Mouse (Mus musculus): Measurements from ENCODE around the gene Irf2. TPM values are rescaled to one million over a fixed set of nuclear protein-coding genes. Genes with fewer than 3 reads are reported as not detected.

Gene Irf2
- total RNA-seq (2021), result 10 to 100 TPM; 54.6 to 62.0 TPM
- long read RNA-seq, experiment 1, transcript Irf2-201 (9 exons, 2,497 nt), result major isoform, 9 of 21 reads
- long read RNA-seq, experiment 1, partial matches to known transcripts, result 1 of 21 reads
- long read RNA-seq, experiment 1, other reads (novel, unspliced or antisense), result 10 of 21 reads
- long read RNA-seq, experiment 2, transcript Irf2-201 (9 exons, 2,497 nt), result major isoform, 7 of 14 reads
- long read RNA-seq, experiment 2, partial matches to known transcripts, result 1 of 14 reads
- long read RNA-seq, experiment 2, other reads (novel, unspliced or antisense), result 6 of 14 reads

DNA sequence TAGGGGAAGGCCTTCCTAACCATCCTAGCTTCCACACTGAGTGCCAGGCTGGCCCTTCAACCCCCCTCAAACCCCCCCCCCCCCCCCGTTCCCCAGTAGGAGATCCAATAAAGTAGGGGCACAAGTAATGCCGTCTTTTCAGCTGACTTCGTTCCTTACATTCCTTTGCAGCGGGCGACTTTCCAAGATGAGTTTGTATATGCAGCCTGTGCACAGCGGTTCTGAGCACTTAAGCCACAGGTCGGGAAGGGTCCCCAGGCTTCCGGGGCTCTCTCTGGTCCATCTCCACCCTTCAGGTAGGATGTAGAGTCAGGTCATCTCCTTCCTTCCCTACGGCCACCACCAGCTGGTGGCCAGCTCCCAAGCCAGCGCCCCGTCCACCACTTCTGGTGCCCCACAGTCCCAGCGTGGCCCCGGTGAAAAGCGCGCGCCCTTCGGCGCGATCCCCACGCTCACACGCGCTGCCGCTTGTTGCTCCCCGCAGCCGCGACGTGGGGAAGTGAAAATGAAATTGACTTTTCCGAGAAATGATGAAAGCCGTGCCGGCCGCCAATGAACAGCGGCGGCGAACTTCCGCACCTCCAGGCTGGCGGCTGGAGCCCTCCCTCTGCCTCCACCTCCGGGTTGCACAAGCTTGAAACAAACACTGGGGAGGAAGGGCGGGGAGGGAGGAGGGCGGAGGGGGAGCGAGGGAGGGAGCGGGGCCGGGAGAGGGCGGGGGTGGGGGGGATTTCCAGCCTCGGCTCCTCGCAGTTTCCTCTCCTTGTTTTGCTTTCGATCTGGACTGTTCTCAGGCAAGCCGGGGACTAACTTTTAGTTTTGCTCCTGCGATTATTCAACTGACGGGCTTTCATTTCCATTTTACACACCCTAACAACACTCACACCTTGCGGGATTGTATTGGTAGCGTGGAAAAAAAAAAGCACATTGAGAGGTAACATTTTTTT, at the start of gene Irf2:
TSS of gene Irf2 (plus strand) at position 730 of the 947 bp plus-strand sequence.
- peak; percentile 20 for TF ChIP-seq CTCF (conservative IDR thresholded peaks at IDR 0.05)
- peak within 1 kb of the TSS; percentile 78 for H3K4me3 ChIP-seq
- DNase-seq (ENCODE audit: low spot score in 2 of 2), result peak; percentile 72 to 73

DNA sequence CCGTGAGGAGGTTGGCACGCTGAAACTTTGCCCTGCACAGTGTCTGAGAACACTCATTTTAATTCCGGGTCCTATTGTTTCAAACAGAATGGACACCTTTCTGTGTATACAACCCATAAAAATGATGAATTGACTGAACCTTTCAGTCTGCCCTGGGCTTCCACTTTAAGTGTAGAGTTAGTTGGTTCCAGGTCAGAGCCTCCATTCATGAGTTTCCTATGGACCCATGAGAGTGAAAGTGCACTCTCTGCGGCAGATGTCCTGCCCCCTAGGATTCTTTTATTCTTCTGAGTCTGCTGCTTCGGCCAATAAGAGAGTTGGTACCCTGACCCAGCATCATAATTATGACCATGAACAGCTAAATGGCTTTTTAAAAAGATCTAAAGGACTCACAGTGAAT, 49.4 kb upstream of the Irf2 start:
- Histone ChIP-seq H3K4me3 (no peak overlapping the region), H3K27ac (no peak overlapping the region)
- no peak for DNase-seq (ENCODE audit: low spot score in 2 of 2)
- no peak for TF ChIP-seq CTCF (conservative IDR thresholded peaks at IDR 0.05)

More for the DNA sequence above, at the start of gene Irf2:
- H3K27ac ChIP-seq, result peak within 1 kb of the TSS; percentile 98

DNA sequence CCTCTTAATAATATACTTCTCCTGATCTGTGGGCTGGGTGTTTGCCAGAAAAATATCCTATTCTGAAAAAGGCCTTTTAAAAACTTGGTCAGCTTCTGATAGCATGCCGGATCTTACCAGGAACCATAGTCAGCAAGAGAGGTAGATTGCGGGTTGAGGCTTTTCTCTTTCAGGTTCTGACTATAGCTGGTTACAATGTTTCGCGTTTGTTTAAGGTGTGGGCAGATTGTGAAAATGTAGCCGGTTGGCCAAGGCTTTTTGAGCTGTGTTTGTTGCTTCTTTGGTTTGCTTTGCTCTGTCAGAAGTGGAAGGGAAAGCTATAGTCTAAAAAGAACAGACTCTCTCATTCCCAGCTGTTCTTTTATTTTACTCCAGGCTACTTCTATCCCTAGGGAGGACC, 49.0 kb upstream of the Irf2 start:
- Histone ChIP-seq H3K27ac (no peak overlapping the region), H3K4me3 (no peak overlapping the region)
- no peak for DNase-seq (ENCODE audit: low spot score in 2 of 2)
- no peak for TF ChIP-seq CTCF (conservative IDR thresholded peaks at IDR 0.05)

DNA sequence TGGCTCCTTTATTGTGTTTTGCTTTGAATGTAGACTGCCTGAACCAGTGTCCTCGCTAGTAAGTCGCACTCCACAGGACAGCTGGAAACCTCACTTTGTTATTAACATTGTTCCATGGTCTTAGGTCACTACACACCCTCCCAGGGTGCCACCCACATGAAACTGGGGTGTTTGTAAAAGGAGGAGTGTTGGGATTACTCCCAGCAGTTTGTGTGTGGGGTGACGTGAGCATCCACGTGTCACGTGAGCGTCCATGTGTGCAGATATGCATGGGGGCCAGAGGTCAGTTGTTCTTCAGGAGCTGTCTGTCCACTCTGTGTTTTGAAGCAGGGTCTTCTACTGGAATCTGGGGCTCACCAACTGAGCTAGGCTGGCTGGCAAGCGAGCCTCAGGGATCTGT, 48.2 kb upstream of the Irf2 start:
- DNase-seq (ENCODE audit: low spot score in 2 of 2), result no peak
- Histone ChIP-seq H3K27ac (no peak overlapping the region), H3K4me3 (no peak overlapping the region)
- no peak for TF ChIP-seq CTCF (conservative IDR thresholded peaks at IDR 0.05)

DNA sequence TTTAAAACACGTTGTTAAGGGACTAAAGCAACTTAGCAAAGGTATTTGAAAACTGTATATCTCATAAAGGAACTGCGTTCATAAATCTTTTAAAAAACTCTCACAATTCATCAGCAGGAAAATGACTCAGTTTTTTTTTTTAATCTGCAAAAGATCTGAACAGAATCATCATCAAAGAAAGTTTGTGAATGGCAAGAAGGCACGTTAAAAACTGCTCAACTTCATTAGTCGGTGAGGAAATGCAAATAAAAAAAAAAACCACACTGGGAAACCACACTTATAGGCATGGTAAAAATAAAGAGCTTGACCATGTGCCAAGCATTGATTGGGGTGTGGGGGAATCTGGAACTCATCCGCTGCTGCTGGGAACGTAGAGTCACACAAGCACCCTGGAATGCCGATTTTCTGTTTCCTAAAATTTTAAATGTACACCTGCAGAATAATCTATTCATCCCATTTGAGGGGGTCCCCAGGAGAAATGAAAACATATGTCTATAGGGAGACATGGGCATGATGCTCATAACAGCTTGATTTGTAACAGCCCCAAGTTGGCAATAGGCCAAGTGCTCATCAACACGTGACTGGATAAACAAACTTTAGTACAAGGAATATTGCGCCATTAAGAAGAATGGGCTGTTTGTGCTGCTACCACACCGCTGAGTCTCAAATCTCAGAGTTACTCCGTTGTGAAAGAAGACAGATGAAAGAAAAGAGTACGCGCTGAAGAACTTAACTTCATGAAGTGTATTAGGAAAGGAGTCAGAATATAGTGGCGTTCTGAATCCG, 43.1 kb upstream of the Irf2 start:
- no peak for TF ChIP-seq CTCF (conservative IDR thresholded peaks at IDR 0.05)
- Histone ChIP-seq H3K27ac (no peak overlapping the region), H3K4me3 (peak overlapping the region; percentile 6; the same call in 1 of the 2 replicates)
- DNase-seq (ENCODE audit: low spot score in 2 of 2), result no peak

DNA sequence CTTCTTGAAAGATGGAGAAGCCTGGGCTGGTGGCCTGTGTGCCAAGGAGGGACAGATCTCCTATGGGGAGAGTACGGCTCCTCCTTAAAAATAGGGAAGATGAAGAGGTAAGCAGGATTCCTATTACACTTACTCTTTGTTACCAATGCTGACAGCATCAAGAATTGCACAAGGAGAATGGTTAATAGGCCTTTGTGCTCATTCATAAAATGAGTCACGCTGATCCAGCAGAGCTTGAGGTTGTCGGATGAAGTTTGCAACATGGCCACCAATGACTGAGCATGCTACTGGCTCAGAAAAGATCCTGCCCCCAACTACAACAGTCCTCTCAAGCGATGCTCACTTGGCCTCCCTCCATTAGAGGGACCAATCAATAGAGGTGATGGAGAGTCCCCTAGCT, 42.0 kb upstream of the Irf2 start:
- Histone ChIP-seq H3K4me3 (no peak overlapping the region), H3K27ac (no peak overlapping the region)
- DNase-seq (ENCODE audit: low spot score in 2 of 2), result no peak
- no peak for TF ChIP-seq CTCF (conservative IDR thresholded peaks at IDR 0.05)

DNA sequence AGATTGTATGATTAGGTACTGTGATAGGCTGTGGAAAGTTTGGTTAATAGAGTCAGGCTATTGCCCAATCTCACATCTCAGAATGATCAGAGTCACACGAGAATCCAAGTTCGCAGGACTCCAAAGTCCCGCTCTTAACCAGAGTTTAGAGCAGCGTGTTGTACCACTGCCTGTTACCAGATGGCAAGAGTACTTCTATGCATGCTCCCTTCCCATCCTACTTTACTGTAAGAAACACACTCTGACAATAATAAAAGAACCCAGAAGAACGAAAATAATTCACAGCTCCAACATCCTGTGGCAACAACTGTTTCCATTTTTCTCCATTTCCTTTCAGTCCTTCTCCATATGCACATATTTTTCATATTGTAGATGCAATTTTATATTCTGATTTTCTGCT, 41.4 kb upstream of the Irf2 start:
- H3K4me3 ChIP-seq, result no peak overlapping the region
- no peak overlapping the region for H3K27ac ChIP-seq
- DNase-seq (ENCODE audit: low spot score in 2 of 2), result no peak
- no peak for TF ChIP-seq CTCF (conservative IDR thresholded peaks at IDR 0.05)

DNA sequence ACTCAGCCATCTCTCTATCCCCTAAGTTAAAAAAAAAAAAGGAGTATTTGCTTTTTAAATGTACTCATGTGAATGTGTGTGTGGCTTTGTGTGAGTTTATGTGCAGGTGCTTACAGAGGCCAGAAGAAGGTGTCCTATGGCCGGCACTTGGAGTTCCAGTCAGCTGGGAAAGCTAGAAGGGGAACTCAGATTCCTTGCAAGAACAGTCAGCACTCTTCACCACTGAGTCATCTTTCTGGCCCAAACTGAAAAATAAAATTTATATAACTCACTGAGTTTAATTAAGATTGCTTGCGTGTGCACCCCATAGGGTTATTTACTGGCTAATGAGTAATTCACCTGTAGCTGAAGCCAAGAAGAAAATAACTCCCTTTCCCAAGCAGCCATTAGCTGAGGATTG, 34.4 kb upstream of the Irf2 start:
- Histone ChIP-seq H3K27ac (no peak overlapping the region), H3K4me3 (no peak overlapping the region)
- no peak for DNase-seq (ENCODE audit: low spot score in 2 of 2)
- no peak for TF ChIP-seq CTCF (conservative IDR thresholded peaks at IDR 0.05)

DNA sequence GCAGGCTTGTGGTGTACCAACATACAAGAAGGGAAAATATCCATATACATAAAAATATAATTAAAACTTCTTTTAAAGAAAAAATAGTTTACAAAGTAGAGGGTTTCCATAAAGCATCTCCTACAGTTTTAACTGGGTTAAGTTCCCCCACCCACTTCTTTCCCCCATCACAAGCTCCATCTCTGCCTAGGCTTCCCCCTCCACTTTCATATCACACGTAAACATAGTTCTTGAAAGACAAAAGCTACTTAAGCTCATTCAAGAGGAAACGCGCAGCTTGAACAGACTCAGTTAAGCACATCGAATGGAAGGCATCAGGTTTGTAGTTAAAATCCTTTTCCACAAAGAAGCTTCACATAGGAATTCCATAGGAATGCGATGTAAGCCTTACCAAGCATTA, 32.8 kb upstream of the Irf2 start:
- TF ChIP-seq CTCF (conservative IDR thresholded peaks at IDR 0.05), result no peak
- no peak overlapping the region for H3K4me3 ChIP-seq

DNA sequence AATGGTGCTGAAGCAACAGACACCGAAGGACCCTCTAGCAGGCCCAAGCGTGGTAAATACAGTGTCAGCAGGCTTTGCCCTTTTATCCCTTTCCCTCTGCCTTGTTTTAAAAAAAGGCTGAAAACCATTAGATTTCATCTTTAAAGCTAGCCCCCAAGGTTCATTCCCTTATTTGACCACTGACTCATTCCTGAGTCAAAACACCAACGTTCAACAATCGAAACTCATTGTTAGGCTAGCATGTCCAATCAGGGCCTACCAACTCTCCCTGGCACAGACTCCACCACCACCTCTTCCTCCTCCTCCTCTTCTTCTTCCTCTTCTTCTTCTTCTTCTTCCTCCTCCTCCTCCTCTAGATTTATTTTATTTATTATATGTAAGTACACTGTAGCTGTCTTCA, 30.2 kb upstream of the Irf2 start:
- no peak overlapping the region for H3K4me3 ChIP-seq
- no peak for DNase-seq (ENCODE audit: low spot score in 2 of 2)
- no peak for TF ChIP-seq CTCF (conservative IDR thresholded peaks at IDR 0.05)
- H3K27ac ChIP-seq, result no peak overlapping the region

More for the DNA sequence above, 32.8 kb upstream of the Irf2 start:
- no peak overlapping the region for H3K27ac ChIP-seq
- no peak for DNase-seq (ENCODE audit: low spot score in 2 of 2)

DNA sequence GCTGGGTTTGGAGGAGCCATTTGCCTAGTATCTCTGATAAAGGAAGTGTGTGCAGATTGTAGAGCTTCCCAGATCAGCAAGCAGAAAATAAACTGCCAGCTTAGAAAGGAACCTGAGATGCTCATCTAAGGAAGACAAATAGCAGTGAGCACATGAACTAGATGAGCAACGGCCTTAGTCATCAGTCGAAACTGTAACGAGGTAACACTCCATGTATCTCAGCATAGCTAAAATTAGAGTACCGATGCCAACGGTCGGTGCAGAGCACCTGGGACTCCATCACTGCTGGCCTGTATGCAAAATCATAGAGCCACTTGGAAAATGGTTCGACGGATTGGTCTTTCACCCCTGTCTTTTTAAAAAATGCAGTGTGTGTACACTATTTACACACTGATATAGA, 29.2 kb upstream of the Irf2 start:
- no peak for TF ChIP-seq CTCF (conservative IDR thresholded peaks at IDR 0.05)
- no peak for DNase-seq (ENCODE audit: low spot score in 2 of 2)
- no peak overlapping the region for H3K4me3 ChIP-seq
- H3K27ac ChIP-seq, result no peak overlapping the region

DNA sequence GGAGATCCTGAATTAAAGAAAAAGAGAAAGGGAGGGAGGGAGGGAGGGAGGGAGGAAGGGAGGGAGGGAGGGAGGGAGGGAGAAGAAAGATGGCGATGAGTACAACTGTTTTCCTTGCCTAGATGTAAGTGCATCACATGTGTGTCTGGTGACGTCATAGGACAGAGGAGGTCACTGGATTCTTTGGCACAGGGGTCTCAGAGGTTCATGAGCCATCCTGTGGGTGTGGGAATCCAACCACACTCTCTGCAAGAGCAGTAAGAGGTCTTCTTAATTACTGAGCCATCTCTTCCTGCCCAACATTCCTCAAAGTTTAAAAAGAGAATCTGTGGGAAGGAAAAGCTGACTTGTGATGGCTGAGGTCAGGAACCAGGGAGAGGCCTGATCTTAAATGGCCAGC, 28.0 kb upstream of the Irf2 start:
- no peak for DNase-seq (ENCODE audit: low spot score in 2 of 2)
- no peak overlapping the region for H3K4me3 ChIP-seq
- H3K27ac ChIP-seq, result no peak overlapping the region
- TF ChIP-seq CTCF (conservative IDR thresholded peaks at IDR 0.05), result no peak

DNA sequence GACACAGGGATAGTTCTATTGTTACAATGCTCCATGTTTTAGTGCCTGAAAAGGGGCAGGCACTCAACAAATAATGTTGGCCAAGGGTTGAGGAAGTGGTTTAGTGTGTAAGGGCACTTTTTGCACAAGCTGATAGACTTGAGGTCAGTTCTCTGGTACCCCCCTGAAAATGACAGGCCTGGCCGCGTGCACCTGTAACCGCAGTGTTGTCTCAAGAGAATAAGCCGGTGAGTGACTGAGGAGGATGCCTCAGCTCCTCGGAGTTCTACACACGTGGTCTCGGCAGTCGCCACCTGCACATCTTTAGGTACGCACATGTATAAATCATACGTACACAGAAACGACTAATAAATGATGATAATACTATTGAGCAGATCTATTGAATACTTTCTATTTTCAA, 26.4 kb upstream of the Irf2 start:
- Histone ChIP-seq H3K4me3 (no peak overlapping the region), H3K27ac (no peak overlapping the region)
- TF ChIP-seq CTCF (conservative IDR thresholded peaks at IDR 0.05), result no peak
- no peak for DNase-seq (ENCODE audit: low spot score in 2 of 2)
